Mouse (Mus musculus) gastrocnemius, adult 2 months (tissue): Measurements from ENCODE around the gene Gm21454. TPM values are rescaled to one million over a fixed set of nuclear protein-coding genes. Genes with fewer than 3 reads are reported as not detected.
"Not testable (repeated sequence)": the region's sequence is repeated elsewhere in the genome, so short reads cannot be mapped to it uniquely, and the experiment has no call there.

Source experiments
- DNase-seq: peaks from one replicate; pipeline ENCODE4 v3.0.0; 2022
- H3K27ac ChIP-seq: fragments of 200-600 bp; 2 replicates; pipeline ENCODE4 v1.8.1; 2022; ENCODE audit warnings: mild to moderate bottlenecking
- H3K4me3 ChIP-seq: fragments of 200-600 bp; 2 replicates; pipeline ENCODE4 v1.8.1; 2022; ENCODE audit warnings: mild to moderate bottlenecking, moderate library complexity
- intact Hi-C: fragments of 180-260 bp; cut with DNase I; formaldehyde crosslinking; loops from one replicate; pipeline ENCODE4 v1.15.1; 2025
- long read RNA-seq, 2 experiments: library from polyadenylated mRNA; stranded (forward); transcript quantifications; one replicate each; pipeline ENCODE4 v2.0.0; 2021
- total RNA-seq, 2 experiments: library from RNA; stranded (reverse); gene quantifications; 2 replicates each; pipeline ENCODE4 v1.2.3; 2021

Gene Gm21454
- not detected for total RNA-seq
- long read RNA-seq, experiment 1 = 0 reads
- long read RNA-seq, experiment 2 = 0 reads

- H3K27ac ChIP-seq, intact Hi-C loops, DNase-seq, H3K4me3 ChIP-seq: not testable (repeated sequence)
These were observed at the start of gene Gm21454, which contains the start of gene Gm21440 for GRCm38 (mm10) chrY:13252091-13252490. Gene Gm21454 (plus strand): TSS chrY:13252442. Gene Gm21440 (plus strand): TSS chrY:13252391.

GRCm38 (mm10) chrY:13223828-13224227 is 28.4 kb upstream of the Gm21454 start, which contains the start of gene Gm21828:
Gene Gm21828 (minus strand): TSS chrY:13223928.
- H3K4me3 ChIP-seq, DNase-seq, H3K27ac ChIP-seq, intact Hi-C loops: not testable (repeated sequence)

DNA sequence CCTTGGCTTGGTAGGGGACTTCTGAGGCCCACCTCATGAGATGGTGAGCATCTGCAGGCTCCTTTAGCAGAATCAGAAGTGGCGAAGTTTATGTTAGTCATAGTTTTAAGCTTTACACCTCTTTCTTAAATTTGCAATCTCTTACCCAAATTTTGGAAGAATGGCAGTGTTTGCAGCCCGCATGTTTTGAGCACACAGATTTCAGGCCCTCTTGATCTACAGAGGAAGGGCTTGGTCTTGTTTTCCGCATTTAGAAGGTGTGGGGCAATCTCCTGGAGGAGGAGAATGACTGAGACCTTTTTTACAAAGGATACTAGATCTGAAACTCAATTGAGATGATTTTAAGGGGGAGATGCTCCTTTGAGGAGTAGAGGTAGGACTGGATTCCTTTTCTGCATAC is 96.7 kb downstream of the Gm21454 start, which contains the start of gene Gm21725:
Gene Gm21725, minus strand, starts transcription at position 101 of the 400 bp plus-strand sequence.
- intact Hi-C loops, H3K4me3 ChIP-seq, DNase-seq, H3K27ac ChIP-seq: not testable (repeated sequence)

Other genes with a start within 250 kb of the Gm21454 start
- not detected for gene Gm20807, start 209.6 kb upstream of the Gm21454 start, total RNA-seq
- not detected for gene Gm21891, start 119.0 kb upstream of the Gm21454 start, total RNA-seq
- not detected for gene Gm21425, start 90.5 kb upstream of the Gm21454 start, total RNA-seq
- gene Gm21828, start 28.5 kb upstream of the Gm21454 start, total RNA-seq = not detected
- gene Gm21440, start 51 bp upstream of the Gm21454 start, total RNA-seq = not detected
- gene Gm21725, start 96.6 kb downstream of the Gm21454 start, total RNA-seq = not detected
- not detected for gene Gm21866, start 213.1 kb downstream of the Gm21454 start, total RNA-seq
- gene Gm20773, start 241.6 kb downstream of the Gm21454 start, total RNA-seq = not detected